Mouse (Mus musculus) heart, embryonic 13.5 days (tissue): ENCODE data around the gene Gsdme. TPM values are rescaled to one million over a fixed set of nuclear protein-coding genes. Genes with fewer than 3 reads are reported as not detected.

Source experiments
- polyA plus RNA-seq: library from polyadenylated mRNA; unstranded; fragments of >200 nt; fragmentation: Nextera tagmentation; extraction: Ambion mirVana; gene quantifications from 2 replicates; pipeline ENCODE4 v1.2.1, GENCODE M21; 2015

The Gsdme gene
- polyA plus RNA-seq, 1 experiment from 2014 or later, result 32.9 TPM

Other genes starting within 250 kb of the Gsdme start
- 56.9 and 63.1 TPM in 2 replicates for gene Mpp6, start 153.6 kb downstream of the Gsdme start, polyA plus RNA-seq
- gene Osbpl3, start 192.3 kb upstream of the Gsdme start, polyA plus RNA-seq, result 11.8 and 11.9 TPM in 2 replicates